Mouse (Mus musculus): ENCODE measurements around the gene Clip3.

Clip3 gene

DNA sequence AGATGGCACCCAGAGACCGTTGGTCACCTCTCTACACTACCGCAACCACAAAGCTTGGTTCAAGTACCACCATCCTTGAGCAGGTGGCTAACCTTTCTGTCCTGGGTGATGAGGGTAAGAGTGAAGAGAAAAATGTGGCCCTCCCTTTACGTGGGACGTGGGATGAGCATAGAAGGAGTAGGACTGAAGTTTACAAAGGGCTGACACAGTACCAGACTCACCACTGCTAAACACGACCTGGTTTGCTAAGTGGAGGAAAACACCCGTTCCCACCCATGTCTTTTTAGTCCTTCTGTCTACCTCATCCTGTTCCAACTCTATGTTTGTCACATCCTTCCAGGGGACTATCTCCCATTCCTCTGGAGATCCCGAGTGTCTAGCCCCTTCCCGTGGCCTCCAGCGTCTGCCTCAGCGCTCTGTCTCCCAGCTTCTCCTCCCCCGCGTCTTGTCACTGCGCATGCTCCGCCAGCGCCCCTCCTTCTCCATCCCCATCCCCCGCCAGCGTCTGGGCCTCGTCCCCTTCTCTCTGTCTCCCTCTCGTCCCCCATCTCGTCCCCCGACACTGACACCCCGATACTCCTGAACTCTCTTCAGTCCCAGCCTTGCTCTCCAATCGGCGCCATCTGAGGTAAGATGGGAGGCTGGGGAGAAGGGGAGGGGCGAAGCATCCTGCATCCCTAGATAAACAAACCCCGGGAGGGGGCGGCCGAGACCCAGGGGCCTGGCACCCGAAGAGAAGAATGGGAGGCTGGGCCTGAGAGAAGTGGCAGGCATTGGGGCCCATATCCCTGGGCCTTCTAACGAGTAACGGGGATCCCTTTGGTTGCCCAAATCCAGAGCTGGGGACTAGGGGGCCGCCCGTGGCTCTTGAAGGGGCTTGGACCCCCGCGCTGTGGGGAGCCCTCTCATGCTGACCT, at the start of gene Clip3:
Gene Clip3, plus strand, starts transcription at position 514 of the 917 bp plus-strand sequence.
- DNase-seq (ENCODE audit: low read depth, low spot score) = peak; percentile 76

DNA sequence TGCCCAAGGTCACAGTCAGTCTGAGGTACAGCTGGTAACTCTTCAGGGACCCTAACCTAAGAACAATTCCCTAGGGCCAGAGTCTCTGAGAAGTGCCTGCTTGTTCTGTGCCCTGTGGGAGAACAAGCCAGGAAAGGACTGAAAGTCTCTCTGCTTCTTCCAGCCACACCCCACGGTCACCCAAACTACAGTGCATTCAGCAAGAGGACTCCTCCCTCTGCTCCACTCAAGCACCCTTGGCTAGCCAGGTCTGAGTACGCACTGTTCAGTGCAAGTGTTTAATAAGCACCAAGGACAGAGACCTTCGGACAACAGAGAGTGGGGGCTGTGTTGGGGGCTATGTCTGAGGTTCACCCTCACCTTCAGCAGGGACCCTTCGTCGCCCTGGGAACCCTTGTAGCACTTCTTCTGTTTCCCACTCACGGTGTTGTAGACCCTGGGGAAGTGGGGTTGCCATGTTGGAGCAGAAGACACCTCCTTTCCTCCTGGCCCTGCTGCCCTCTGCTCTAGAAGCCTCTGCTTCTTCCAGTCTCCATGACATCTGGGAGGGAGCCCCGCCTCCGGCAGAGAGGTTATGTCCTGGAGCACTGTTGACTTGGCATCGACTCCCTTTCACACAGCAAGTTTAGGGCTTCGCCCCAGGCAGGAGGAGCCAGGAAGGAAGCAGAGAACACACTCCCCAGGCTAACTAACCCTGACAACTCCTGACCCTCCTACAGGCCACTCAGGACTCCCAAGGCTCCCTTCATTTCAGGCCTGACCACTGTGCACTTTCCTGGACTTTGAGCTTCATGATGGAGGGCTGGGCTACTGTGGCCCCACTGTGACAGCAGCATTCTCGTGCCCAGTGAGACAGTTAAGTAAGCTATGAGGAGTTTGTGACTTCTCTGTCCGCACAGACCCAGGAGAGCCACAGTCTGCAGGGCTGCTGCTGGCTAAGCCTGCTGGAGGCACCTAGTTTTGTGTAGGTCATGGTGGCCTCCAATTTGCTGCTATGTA, 39.3 kb upstream of the Clip3 start:
- DNase-seq (ENCODE audit: low read depth, low spot score) = peak; percentile 46

DNA sequence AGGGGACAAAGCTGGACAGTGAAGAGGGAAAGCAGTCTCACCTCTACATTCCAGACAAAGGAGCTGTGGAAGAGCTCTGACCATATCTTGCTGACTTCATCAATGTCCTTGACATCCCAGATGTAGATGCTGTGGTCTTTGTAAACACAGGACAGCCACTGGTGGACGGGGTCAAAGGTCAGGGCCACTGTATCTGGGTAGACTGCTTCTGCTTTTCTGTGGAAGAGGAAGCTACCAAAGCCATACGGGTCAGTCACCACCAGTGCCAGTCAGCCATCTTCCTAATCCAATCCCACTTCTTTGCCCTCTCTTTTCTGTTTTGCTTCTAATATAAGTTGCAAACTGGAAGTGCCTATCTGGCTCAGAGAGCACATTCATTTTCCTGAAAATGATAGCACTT, 26.5 kb upstream of the Clip3 start:
- peak; percentile 36 for DNase-seq (ENCODE audit: low read depth, low spot score)

DNA sequence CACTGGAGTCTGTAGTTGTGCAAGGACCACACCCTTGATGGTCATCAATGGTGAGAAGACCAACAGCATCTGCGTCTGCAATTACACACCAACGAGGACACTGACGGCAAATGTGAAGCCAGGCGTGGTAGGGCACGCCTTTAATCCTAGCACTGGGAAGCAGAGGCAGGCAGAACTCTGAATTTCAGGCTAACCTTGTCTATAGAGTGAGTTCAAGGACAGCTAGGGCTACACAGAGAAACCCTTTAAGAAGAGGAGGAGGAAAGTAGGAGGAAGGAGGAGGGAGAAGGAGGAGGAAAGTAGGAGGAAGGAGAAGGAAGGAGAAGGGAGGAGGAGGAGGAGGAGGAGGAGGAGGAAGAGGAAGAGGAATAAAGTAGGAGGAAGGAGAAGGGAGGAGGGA, 26.0 kb upstream of the Clip3 start:
- peak; percentile 79 for DNase-seq (ENCODE audit: low read depth, low spot score)

DNA sequence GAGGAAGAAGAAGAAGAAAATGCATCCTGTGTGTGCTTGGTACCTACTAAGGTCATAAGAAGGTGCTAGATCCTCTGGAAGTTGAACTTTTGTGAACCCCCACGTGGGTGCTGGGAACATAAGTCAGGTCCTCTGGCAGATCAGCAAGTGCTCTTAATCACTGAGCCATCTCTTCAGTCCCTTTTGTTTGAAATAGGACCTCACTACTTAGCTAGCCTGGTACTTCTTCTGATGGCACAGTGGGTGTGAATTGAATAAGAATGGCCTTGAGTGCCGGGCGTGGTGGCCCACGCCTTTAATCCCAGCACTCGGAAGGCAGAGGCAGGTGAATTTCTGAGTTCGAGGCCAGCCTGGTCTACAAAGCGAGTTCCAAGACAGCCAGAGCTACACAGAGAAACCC, 25.6 kb upstream of the Clip3 start:
- DNase-seq (ENCODE audit: low read depth, low spot score) = peak; percentile 99

DNA sequence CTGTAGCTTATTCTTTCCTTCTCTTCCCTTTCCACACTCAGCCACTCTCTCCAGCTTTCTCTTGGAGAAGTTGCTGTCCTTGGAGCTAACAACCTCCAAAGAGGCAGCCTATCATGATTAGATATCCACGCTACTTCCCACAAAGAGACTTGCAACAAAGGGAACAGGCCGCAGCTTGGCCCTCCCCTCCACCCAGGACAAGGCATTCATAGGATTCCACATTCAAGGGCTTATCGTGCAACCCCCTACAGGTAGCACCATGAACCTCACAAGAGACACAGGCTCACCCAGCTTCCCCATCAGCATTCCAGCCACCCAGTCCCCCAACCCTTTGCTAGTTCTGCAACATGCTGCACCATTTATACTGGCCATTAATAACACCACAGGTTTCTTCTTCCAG, 24.7 kb upstream of the Clip3 start:
- DNase-seq (ENCODE audit: low read depth, low spot score) = peak; percentile 95

DNA sequence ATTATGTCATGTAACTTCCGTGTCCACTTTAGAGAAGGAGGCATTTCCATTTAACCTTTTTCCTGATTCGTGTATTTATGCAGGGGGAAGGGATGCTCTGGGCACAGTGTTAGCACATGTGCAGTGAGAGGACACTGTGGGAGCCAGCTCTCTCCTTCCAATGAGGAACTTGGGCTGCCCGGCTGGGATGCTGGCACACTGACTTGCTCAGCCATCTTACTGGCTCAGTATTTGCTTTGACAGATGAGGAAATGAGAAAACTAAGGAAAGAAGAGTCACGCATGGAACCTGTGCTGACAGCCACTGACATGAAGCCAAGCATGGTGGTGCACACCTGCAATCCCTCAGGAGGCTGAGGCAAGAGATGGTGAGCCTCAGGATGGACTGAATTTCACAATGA, 21.9 kb upstream of the Clip3 start:
- no peak for DNase-seq (ENCODE audit: low read depth, low spot score)

DNA sequence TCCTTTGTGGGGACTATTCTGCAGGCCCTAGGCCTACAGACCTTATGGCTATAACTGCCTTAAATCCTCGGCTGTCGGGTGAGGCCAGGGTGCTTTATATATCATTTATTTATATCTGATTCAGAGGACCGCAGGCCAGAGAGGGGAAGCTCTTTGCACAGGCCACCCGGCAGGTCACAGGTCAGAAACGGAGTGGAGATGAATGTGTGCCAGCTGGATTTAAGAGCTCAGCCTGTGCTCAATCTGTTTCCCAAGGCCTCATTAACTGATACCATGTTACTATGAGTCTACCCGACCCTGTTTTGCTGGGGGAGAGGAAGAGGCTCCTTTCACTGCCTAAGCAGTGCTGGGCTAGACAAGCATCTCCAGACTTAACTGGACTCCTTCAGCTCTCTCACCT, 17.1 kb upstream of the Clip3 start:
- DNase-seq (ENCODE audit: low read depth, low spot score) = no peak

DNA sequence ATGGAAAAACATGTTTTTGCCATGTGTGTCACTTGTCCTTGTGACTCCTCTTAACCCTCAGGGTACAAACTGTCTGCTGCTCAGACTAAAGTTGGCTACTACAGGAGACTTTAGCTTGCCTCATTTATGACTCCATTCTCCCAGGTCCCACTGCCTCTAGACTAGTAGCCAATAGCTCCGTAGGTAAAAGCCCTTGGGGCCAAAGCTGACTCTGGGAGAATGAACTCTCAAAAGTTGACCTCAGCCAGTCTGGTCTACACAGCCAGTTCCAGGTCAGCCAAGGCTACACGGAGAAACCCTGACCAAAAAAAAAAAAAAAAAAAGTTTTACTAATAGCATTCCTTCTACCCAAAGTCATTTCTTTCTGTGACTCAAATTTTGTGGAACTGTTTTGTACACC, 12.6 kb upstream of the Clip3 start:
- no peak for DNase-seq (ENCODE audit: low read depth, low spot score)

DNA sequence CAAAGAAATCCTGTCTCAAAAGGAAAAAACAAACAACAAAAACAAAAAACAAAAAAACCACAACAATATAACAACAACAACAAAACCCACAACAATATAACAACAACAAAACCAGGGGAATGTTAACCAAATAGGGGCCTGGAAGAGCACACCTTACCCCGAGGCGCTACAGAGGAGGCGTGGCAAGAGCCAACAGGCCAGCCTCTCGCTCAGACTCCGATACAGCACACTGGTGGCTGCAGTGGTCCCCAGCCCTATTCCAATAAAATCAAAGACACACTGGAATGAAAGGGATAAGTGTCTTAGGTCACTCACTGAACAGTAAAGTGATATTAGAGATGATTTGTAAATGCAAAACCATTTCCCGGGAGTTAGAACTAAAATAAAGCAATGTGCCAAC, 12.0 kb upstream of the Clip3 start:
- DNase-seq (ENCODE audit: low read depth, low spot score) = peak; percentile 87

DNA sequence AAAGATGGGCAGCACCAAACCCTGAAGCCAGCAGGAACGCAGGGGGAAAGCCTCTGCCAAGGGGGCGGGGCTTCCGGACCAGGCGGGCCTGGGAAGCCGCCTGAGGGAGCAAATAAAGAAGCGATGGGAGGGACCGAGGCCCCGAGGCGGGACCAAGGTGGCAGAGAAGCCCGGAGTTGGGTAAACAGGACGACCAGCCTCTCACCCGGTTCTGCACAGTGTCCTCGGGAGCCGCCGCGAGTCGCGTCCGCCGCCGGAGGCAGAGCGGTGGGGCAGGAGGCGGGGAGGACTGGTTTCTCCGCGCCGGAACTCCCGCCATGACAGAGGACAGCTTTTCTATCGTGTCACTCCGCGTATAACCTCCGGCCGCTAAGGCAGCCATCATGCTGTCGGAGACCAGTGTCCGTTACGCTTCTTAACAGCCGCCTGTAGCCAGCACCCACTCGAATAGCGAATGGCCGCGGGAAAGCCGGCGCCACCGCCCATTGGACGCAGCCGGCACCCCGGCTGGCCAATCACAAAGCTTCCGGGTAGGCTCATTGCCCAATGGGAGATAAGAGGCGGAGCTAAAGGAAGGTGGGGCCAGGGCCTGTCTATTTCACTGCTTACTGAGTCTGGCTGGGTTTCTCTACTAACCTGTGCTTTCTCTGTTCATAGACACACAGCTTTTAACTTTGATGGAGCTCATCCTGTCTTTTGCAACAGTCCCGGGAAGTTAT, 11.4 kb upstream of the Clip3 start, which contains the start of the genes Thap8 and Wdr62:
Gene Thap8, plus strand, starts transcription at position 144 of the 719 bp plus-strand sequence.
Gene Wdr62, minus strand, starts transcription at position 469 of the 719 bp plus-strand sequence.
- DNase-seq (ENCODE audit: low read depth, low spot score) = peak; percentile 97

DNA sequence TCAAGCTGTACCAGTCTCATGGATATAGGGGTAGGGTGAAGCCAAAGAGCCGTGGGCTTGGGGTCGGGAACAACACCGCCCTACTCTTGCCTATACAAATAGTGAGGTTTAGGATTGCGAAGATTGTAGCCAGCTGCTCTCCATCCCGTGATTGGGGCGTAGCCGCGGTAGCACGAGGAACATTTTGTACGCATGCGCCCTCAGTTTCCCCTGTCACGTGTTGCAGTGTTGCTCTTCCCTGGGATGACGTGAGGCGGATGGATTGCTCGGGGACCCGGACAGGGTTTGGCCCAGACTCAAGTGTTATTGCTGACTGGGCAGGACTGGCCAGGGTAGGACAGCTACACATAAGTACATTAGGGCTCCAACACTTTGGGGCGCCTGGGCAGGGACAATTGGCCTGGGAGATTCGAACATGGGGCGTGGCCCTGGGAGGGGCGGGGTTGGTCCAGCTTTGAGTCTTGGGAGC, 10.8 kb upstream of the Clip3 start:
- DNase-seq (ENCODE audit: low read depth, low spot score) = peak; percentile 95

DNA sequence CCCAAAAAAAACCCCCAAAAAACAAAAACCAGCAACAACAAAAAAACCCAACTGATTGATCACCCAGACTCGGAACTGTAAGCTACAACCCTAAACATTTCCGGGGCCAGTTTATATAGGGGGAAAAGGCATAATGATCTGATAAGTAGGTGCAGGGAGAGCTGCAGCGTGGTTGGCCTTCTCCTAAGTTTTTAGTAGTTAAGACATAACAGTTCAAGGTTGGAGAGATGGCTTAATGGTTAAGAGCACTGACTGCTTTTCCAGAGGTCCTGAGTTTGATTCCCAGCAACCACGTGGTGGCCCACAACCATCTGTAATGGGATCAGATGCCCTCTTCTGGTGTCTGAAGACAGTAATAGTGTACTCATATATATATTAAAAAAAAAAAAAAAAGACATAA, 10.0 kb upstream of the Clip3 start:
- no peak for DNase-seq (ENCODE audit: low read depth, low spot score)

DNA sequence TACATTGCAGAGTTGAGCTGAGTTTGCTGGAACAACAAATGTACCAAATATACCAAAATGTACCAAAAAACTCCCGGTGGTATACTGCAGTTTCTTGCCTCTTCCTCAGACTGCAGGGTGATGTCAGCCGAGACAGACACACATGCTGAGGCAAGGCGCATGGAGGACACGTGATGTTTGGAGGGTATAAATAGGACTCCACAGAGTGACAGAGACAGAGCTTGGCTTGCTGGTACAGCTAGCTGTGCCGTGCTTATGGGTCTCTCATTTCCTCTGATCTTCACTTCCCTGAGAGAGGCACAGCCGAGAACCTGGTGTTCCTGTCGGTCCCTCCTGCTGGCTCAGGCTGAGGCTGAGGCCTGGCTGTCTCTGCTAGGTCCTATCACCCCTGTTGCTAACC, 8.8 kb upstream of the Clip3 start:
- DNase-seq (ENCODE audit: low read depth, low spot score) = no peak

DNA sequence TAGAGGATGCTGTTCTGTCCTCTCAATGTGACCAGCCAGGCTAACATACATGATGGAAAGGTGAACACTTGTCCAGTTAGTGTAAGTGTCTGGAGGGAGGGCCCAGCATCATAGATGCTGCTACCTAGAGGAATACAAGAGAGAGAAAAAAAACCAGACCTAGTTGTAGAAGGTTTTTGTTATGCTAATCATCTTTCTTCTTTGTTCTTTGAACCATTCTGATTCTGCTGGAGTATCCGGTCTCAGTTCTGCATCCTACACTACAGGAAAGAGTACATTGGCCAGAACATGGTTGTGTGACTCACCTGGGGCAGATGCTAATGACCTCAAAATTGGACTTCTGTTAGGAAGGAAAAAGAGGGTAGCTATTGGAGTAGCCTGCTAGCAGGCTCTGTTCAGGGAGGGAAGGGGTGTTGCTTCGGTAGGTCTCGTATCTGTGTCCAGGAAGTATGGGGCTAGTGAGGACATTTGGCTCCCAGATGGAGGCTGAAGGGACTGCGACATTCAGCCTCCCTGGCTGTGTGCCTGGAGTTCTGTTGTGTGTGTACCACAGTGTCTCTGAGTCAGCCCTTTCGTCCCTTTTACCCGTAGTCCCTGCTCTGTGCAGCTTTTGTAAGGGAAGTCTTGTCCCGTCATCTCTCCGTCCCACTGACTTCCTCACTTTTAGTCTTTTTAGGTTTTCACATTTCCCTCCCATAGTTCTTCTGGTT, 4.7 kb upstream of the Clip3 start:
- DNase-seq (ENCODE audit: low read depth, low spot score) = peak; percentile 72

DNA sequence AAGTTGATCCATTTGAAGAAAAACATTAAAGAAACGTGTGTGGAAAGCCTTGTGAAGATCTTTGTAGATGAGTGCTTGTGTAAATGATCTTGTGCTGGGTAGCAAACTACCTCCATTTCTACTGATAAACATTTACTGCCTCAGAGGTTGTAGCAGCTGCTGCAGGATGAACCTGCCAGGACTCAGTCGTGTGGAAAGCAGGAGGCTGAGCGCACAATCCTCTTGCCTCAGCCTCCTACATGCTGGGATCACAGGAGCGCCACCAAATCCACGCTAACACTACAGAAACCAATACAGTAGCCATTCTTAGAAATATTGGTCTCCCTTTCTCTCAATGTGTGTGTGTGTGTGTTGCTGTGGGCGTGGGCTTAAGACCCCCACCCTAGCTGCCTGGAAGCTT, 3.5 kb upstream of the Clip3 start:
- DNase-seq (ENCODE audit: low read depth, low spot score) = no peak

DNA sequence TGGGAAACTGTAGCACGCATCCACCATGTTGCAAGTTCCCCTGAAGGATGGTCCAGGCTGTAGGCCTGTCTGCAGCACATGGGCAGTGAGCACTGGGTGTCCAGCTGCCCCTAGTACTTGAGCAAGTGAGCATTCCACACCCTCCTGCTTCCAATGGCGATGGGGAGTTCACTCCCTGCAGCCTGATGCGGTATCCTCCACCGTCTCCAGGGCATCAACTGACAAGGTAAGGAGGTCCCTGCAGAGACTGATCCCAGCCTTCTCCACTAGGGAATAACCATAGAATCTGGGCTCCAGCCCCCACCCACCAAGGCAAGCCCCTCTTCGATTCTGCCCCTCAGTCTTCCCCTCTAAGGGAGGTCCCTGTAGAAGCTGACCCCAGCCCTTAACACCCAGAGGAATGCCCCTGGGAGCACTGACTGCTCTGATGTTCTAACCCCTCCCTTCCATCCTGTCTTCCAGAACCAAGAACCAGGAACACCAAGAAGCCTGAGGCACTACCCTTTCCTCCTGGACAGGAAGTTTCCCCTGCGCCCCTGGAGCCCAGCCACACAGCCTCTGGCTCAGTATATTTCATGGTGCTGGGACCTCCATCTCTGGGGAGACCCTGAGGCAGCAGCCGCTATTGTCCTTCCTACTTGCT, 2.3 kb upstream of the Clip3 start:
- no peak for DNase-seq (ENCODE audit: low read depth, low spot score)

DNA sequence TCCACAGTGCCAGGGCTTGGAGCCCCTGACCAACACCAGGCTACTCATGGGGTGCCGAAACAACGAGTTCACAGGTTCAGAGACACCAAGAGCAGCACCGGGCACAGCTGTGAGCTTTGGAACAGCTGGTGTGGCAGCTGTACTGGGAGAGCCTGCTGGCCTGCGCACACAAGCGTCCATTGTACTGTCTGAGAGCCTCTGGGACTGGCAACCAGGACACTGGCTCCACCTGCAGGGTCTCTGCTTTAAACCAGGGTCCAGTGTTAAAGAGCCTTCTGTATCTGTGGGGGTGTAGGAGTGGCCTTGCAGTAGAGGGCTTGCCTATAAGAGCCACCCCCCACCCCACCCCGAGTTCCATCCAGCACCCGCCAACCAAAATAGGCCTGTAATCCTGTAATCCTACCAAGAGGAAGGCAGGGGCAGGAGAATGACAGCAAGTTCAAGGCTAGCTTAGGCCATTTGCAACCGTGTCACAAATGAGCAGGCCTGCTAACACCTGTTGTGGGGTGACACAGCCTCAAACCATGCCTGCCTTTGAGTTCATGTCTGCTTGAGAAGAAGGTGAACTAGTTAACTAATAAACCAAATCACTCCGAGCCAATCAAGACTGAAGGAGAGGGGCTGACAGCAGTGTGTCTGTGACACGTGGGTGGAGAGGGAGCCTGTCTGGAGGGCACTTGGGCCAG, 1.7 kb upstream of the Clip3 start:
- DNase-seq (ENCODE audit: low read depth, low spot score) = no peak

DNA sequence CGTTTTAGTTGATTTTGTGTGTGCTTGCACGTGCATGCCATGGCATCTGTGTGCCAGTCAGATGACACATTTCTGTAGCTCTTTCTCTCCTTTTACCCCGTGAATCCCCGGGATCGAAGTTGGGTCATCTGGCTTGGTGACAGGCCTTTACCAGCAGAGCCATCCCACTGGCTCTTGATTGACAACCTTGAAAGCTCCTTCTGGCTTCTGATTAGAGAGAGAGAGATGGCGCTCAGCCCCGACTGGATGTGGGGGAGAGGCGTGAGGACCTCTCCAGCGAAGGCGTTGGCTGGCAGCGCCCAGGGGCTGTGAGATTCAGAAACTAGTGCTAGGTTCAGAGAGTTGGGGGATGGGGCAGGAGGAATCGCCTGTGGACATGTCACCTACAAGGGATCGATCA, 2.3 kb downstream of the Clip3 start:
- no peak for DNase-seq (ENCODE audit: low read depth, low spot score)

DNA sequence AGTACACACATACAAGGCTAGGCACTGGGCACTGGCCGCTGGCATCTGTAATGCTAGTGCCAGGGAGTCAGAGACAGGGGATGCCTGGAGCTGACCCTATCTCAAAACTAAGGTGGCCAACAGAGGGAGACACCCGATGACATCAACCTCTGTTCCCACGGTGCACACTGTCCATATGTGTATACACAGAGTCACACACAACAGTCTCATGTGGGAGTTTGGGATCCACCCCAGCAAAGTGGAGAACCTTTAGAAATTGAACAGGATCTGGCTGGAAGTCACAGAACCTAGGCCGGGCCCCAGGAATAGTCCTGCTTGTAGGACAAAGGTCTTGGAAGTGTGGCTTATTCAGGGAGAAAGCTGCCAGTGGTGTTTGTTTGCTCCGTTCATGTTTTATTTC, 2.8 kb downstream of the Clip3 start:
- DNase-seq (ENCODE audit: low read depth, low spot score) = no peak

All from R1 (cell line).